Mouse (Mus musculus): ENCODE data around the gene Spi1. TPM values are rescaled to one million over a fixed set of nuclear protein-coding genes. Genes with fewer than 3 reads are reported as not detected.
A peak's percentile ranks its signal among the peaks of the same experiment; 100 is the strongest.

Gene Spi1
- total RNA-seq, 2 experiments from 2014 or later = 139 to 208 TPM

- no peak for ATAC-seq (replicated peaks; ENCODE audit: poor library complexity, severe bottlenecking)
Measured at GRCm38 (mm10) chr2:91119551-91119950, 37.4 kb downstream of the Spi1 start.

GRCm38 (mm10) chr2:91120261-91120671 is 38.1 kb downstream of the Spi1 start:
- no peak for ATAC-seq (replicated peaks; ENCODE audit: poor library complexity, severe bottlenecking)

- ATAC-seq (replicated peaks; ENCODE audit: poor library complexity, severe bottlenecking) = no peak
Measured at GRCm38 (mm10) chr2:91121011-91121410, 38.8 kb downstream of the Spi1 start.

GRCm38 (mm10) chr2:91121497-91121896 is 39.3 kb downstream of the Spi1 start:
- ATAC-seq (replicated peaks; ENCODE audit: poor library complexity, severe bottlenecking) = no peak

GRCm38 (mm10) chr2:91123521-91123920 is 41.3 kb downstream of the Spi1 start:
- ATAC-seq (replicated peaks; ENCODE audit: poor library complexity, severe bottlenecking) = no peak

GRCm38 (mm10) chr2:91125101-91125500 is 42.9 kb downstream of the Spi1 start:
- no peak for ATAC-seq (replicated peaks; ENCODE audit: poor library complexity, severe bottlenecking)

GRCm38 (mm10) chr2:91128761-91129160 is 46.6 kb downstream of the Spi1 start:
- no peak for ATAC-seq (replicated peaks; ENCODE audit: poor library complexity, severe bottlenecking)

GRCm38 (mm10) chr2:91130126-91130525 is 47.9 kb downstream of the Spi1 start:
- no peak for ATAC-seq (replicated peaks; ENCODE audit: poor library complexity, severe bottlenecking)

- ATAC-seq (replicated peaks; ENCODE audit: poor library complexity, severe bottlenecking) = no peak
Measured at GRCm38 (mm10) chr2:91131251-91131650, 49.1 kb downstream of the Spi1 start.

- ATAC-seq (replicated peaks; ENCODE audit: poor library complexity, severe bottlenecking) = peak; percentile 57
Measured at GRCm38 (mm10) chr2:91132035-91132434, 49.8 kb downstream of the Spi1 start.

- ATAC-seq (replicated peaks; ENCODE audit: poor library complexity, severe bottlenecking) = peak; percentile 35
Measured at GRCm38 (mm10) chr2:91136513-91137412, 54.6 kb downstream of the Spi1 start.

GRCm38 (mm10) chr2:91137481-91137880 is 55.3 kb downstream of the Spi1 start:
- no peak for ATAC-seq (replicated peaks; ENCODE audit: poor library complexity, severe bottlenecking)

- ATAC-seq (replicated peaks; ENCODE audit: poor library complexity, severe bottlenecking) = no peak
Measured at GRCm38 (mm10) chr2:91139311-91139710, 57.1 kb downstream of the Spi1 start.

GRCm38 (mm10) chr2:91139764-91140163 is 57.6 kb downstream of the Spi1 start:
- ATAC-seq (replicated peaks; ENCODE audit: poor library complexity, severe bottlenecking) = no peak

GRCm38 (mm10) chr2:91142920-91143319 is 60.7 kb downstream of the Spi1 start:
- ATAC-seq (replicated peaks; ENCODE audit: poor library complexity, severe bottlenecking) = no peak

GRCm38 (mm10) chr2:91143401-91143800 is 61.2 kb downstream of the Spi1 start:
- no peak for ATAC-seq (replicated peaks; ENCODE audit: poor library complexity, severe bottlenecking)

- ATAC-seq (replicated peaks; ENCODE audit: poor library complexity, severe bottlenecking) = no peak
Measured at GRCm38 (mm10) chr2:91148101-91148500, 65.9 kb downstream of the Spi1 start.

GRCm38 (mm10) chr2:91151331-91151730 is 69.1 kb downstream of the Spi1 start:
- no peak for ATAC-seq (replicated peaks; ENCODE audit: poor library complexity, severe bottlenecking)

GRCm38 (mm10) chr2:91152885-91153377 is 70.7 kb downstream of the Spi1 start:
- ATAC-seq (replicated peaks; ENCODE audit: poor library complexity, severe bottlenecking) = no peak

- ATAC-seq (replicated peaks; ENCODE audit: poor library complexity, severe bottlenecking) = no peak
Measured at GRCm38 (mm10) chr2:91154091-91154490, 71.9 kb downstream of the Spi1 start.

GRCm38 (mm10) chr2:91157002-91157752 is 75.0 kb downstream of the Spi1 start:
- no peak for ATAC-seq (replicated peaks; ENCODE audit: poor library complexity, severe bottlenecking)
